Mouse (Mus musculus): ENCODE results near the gene Med13.
"Not testable (repeated sequence)": the region's sequence is repeated elsewhere in the genome, so short reads cannot be mapped to it uniquely, and the experiment has no call there.

The Med13 gene

DNA sequence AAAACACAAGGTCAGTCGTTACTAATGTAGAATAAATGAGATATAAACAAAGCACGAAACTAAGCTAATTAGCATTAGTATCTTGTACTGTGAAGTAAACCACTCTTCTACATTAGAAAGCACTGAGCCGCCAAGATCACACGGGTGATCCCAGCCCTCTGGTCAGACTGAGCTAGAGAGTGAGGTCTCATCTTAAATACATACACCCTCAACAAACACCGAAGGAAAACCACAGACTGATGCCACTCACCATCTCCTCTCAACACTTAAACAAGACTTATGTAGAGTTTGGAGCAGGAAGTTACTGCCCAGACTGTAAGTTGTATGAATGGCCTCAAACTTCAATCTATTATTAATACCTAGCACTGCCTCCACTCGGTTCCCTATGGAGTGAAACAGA, 47.1 kb downstream of the Med13 start:
- no peak for DNase-seq (ENCODE audit: low read depth, low spot score)

DNA sequence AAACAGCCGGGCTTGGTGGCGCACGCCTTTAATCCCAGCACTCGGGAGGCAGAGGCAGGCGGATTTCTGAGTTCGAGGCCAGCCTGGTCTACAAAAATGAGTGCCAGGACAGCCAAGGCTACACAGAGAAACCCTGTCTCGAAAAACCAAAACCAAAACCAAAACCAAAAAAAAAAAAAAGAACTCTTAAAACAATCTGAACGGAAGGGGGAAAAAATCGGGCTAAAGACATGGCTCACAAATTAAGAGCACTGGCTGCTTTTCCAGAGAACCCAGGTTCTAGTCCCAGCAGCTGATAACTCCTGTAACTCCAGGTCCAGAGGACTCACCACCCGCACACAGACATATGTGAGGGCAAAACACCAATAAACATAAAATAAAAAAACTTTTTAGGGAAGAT, 65.2 kb downstream of the Med13 start:
- DNase-seq (ENCODE audit: low read depth, low spot score) = not testable (repeated sequence)

DNA sequence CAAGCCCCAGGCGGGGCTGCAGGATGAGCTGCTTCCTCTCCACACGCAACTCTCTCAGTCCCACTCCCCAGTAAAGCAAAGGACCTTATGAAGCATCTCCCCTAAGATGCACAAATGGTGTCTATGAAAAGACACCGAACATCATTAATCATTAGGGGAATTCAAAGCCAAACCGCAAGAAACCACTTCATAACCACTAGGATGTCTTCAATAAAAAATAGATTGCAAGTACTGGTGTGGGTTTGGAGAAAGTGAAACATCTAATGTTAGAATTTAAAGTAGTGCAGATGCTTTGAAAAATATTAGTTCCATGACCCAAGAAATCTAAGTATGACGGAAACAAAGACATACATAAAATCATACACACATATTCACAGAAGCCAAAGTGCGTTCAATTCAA, 65.7 kb downstream of the Med13 start:
- DNase-seq (ENCODE audit: low read depth, low spot score) = no peak

DNA sequence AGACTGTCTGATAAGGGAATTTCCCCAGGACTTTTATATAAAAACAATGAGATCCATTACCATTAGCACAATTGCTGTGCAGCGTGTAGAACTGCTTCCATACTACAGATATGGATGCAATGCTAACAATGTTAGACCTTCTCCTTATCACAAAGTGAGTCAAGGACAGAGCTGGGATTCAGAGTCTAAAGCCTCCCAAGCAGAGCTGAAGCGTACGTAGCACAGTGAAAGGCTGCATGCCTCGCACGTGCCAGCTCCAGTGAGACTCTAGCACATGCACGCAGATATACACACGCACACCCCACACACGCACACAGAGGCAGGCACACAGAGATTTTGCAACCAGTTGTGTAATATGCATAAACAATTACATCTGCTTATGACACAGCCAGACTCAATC, 71.7 kb downstream of the Med13 start:
- no peak for DNase-seq (ENCODE audit: low read depth, low spot score)

DNA sequence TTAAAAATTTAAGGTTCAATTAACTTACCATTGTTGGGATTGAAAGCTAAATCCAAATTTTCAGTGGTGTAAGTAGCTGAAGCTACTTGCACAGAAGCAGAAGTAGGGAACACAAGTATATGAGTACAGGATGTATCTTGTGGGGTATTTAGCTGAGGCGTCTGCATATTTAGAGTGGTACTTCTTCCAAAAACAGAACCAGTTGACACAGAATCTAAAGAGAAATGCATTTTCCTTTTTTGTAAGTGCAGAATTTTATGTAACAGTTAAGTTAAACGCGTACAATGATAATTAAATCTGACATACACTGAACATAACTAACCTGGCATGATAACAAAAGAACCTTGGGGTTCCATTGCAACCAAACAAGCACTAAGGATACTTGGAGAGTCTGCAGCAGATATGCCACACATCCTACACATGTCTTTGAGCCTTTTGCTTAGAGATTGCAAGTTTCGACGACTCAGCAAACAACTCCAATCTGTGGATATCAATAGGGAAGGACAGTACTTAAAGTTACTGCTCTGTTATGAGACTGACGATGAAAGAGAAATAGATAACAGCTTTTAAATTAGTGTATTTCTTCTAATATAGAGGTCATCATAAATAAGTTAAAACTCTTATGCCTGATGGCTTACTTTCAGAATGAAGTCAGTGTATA, 78.8 kb downstream of the Med13 start:
- no peak for DNase-seq (ENCODE audit: low read depth, low spot score)

DNA sequence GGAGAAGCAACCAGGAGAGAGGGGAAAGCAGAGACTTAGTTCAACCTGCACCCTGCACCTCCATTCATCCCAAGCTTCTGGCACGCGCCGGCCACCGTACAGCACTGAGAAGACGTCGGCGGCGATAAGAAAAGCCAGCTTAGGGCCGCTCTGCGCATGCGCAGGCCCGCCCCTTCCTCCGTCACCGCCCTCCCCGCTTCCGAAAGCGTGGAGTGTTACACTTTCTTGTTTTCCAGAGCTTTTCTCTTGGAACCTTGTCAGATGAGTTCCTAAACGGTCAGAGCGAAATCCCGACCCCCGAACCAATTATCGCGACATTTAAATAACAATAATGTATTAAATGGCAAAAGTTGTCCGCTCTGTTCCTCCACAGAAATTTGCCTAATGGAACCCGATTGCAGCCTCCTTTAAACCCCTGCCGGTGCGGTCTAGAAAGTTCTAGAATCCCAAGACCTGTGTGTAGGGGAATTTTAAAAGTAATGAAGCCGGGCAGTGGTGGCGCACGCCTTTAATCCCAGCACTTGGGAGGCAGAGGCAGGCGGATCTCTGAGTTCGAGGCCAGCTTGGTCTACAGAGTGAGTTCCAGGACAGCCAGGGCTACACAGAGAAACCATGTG, 99.8 kb downstream of the Med13 start, which contains the start of gene Ints2:
Ints2 (minus strand) TSS at position 116 of the 617 bp plus-strand sequence.
- DNase-seq (ENCODE audit: low read depth, low spot score) = peak; percentile 87

DNA sequence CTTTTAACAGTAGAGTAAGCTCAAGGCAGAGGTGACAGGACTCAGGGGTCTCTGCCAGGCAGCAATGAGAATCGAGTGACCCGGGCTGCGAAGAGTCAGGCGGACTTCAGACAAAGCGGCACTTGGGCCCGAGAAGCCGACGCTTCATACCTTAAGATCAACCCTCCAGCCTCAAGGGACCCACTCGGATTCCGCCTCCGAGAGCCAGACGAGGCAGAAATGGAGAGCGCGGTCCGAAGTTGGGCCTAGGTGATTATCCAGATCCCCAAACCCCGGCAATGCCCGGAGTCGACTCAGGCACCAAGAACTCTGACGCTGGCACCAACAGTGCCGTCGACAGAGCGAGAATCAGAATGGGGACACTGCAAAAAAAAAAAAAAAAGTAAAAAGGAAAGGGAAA, 100.3 kb downstream of the Med13 start:
- DNase-seq (ENCODE audit: low read depth, low spot score) = no peak

DNA sequence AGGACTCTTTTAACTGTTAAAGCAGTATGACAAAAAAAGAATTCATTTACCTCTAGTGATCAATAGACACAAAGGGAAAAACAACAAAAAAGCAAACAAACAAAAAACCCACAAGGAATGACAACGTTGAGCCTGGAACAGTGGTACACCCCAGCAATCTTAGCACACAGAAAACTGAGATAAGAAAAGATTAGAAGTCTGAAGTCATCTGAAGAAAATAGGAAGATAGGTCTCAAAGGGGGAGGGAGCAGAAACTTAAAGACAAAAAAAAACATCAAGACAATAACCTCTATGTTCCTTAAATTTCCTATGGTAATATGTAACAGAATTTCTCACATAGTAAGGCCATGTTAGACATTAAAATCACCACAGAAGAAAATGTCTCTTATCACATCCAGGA, 104.1 kb downstream of the Med13 start:
- no peak for DNase-seq (ENCODE audit: low read depth, low spot score)

DNA sequence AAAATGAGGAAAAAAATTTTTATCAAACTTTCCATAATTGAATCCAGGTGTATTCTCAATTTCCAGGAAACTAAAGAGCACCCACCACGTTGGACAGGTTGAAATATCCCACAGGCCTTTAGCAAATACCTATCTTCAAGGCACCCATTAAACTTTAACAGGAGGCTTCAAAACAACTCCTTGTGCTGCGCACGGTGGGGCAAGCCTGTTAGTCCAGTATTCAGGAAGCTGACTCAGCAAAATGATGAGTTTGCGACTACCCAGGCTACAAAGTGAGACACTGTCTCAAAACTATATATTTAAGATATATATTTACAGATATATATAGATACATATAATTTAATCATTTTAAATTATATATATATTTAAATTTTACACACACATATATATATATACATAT, 125.0 kb downstream of the Med13 start:
- no peak for DNase-seq (ENCODE audit: low read depth, low spot score)

DNA sequence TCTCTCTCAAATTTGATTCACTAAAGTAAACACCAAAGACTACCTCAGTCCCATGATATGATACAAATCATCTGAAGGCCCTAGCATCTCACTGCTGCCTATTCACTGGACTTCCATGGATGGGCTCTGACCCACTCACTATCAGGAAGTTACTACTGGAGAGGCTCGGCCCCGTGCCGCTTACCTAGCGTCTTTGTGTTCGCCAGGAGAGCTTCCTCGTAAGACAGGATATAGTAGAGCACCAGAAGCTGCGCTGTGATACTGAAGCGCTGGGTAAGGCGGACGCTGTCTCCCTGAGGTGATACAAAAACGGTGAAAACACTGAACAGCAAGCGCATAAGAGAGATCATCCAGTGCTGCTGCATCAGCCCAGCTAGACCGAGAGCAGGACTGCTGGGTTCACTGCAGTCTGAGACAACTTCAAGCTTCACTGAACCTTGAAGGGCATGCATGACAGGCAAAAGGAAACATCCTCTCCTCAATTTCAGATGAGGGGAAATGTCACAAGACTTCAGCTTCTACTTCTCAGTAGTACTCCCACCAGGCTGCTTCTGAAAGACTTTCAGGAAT, 125.5 kb downstream of the Med13 start:
- no peak for DNase-seq (ENCODE audit: low read depth, low spot score)

DNA sequence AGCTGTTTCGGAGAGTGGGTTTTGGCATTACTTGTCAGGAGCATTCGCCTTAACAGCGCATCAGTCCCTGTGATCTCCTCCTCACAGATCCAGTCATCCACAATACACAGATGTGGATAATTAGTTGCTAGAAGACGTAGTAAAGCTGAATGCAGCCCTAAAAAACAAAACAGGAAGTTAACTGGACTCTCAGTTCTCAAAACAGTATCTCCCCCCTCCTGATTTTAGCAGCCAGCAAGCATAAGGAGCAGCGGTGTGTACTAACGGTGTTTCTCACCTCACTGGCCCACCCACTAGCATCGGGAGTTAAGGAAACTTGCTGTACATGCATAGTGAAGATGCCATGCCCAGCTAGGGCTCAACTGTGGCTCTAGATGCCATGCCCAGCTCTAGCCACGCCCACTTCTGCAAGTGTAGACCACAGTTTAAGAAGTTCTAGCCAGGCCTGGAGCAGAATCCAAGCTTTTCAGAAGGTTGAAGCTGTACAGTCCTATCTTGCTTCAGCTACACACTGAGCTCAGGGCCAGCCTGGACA, 130.7 kb downstream of the Med13 start:
- DNase-seq (ENCODE audit: low read depth, low spot score) = no peak

DNA sequence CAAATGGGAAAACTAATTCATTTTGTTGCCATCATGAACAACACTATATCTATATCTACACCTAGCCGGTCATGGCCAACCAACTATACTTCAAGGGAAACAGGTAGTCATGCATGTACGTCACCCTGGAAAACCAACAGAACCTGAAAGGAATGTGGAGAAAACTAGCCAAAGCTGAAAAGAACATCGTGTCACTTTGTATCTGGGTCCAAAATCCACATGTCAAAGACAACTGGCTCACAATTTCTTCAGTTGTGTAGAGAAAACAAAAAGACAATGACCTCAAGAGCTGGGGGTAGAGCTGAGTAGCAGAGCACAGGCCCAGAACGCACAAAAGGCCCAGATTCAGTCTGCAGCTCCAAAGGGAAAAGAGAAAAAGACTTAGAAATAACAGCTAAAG, 131.6 kb downstream of the Med13 start:
- DNase-seq (ENCODE audit: low read depth, low spot score) = no peak
